Mouse (Mus musculus) hindbrain, postnatal 0 days (tissue): Measurements from ENCODE around the gene Tfr2. TPM values are rescaled to one million over a fixed set of nuclear protein-coding genes. Genes with fewer than 3 reads are reported as not detected.

Experiments used
- ATAC-seq: fragments of 200-750 bp; cut with Nextera tagmentation; 2 replicates; pipeline ENCODE4 v1.8.0; 2017; ENCODE audit warnings: mild to moderate bottlenecking, moderate TSS enrichment, moderate library complexity
- DNase-seq: peaks from one replicate; pipeline ENCODE4 v3.0.0-alpha.2; 2015; ENCODE audit warnings: low spot score
- H3K27ac ChIP-seq: fragments of 300-500 bp; sonication (generic); 2 replicates; pipeline ENCODE4 v1.5.1; 2014; ENCODE audit warnings: mild to moderate bottlenecking
- H3K27me3 ChIP-seq: fragments of 300-500 bp; sonication (generic); 2 replicates; pipeline ENCODE4 v1.6.1; 2014; ENCODE audit warnings: low read length, mixed read lengths; ENCODE audit not compliant: insufficient read depth
- H3K36me3 ChIP-seq: fragments of 300-500 bp; sonication (generic); 2 replicates; pipeline ENCODE4 v1.6.1; 2014; ENCODE audit warnings: low read length, mixed read lengths; ENCODE audit not compliant: insufficient read depth
- H3K4me1 ChIP-seq: fragments of 300-500 bp; sonication (generic); 2 replicates; pipeline ENCODE4 v1.6.1; 2014; ENCODE audit warnings: antibody characterized with exemption, low read length, mixed read lengths; ENCODE audit not compliant: insufficient read depth
- H3K4me2 ChIP-seq: fragments of 300-500 bp; sonication (generic); 2 replicates; pipeline ENCODE4 v1.6.1; 2014; ENCODE audit warnings: low read depth, mild to moderate bottlenecking, low read length, moderate library complexity, mixed read lengths
- H3K4me3 ChIP-seq: fragments of 300-500 bp; sonication (generic); 2 replicates; pipeline ENCODE4 v1.5.1; 2014; ENCODE audit warnings: low read length
- H3K9ac ChIP-seq: fragments of 300-500 bp; sonication (generic); replicated peaks from 2 replicates; pipeline ENCODE4 v1.6.1; 2014; ENCODE audit warnings: mild to moderate bottlenecking, low read length, moderate library complexity, mixed read lengths
- H3K9me3 ChIP-seq: fragments of 300-500 bp; sonication (generic); 2 replicates; pipeline ENCODE4 v1.6.1; 2016; ENCODE audit warnings: low read length, mixed read lengths
- CTCF ChIP-seq: IDR thresholded peaks from 2 replicates; pipeline ENCODE4 v1.5.1; 2016; ENCODE audit warnings: antibody characterized with exemption, control low read depth, low read depth
- WGBS: fragments of 180-500 bp; shearing (Covaris S2); extraction: QIAGEN DNeasy Blood & Tissue Kit; methylation state at CpG from one replicate; pipeline ENCODE4 v1.1.7; 2014; 5-methylcytosine and 5-hydroxymethylcytosine counted together
- polyA plus RNA-seq: library from polyadenylated mRNA; unstranded; fragments of >200 nt; fragmentation: Nextera tagmentation; extraction: Ambion mirVana; gene quantifications from 2 replicates; pipeline ENCODE4 v1.2.1, GENCODE M21; 2015
- total RNA-seq: library from RNA; depleted of rRNA; stranded (reverse); fragments of >200 nt; gene quantifications from 2 replicates; pipeline ENCODE4 v1.2.3, GENCODE M21; 2014

Gene Tfr2
- total and polyA plus RNA-seq, 2 experiments from 2014 or later: 11.1 to 13.5 TPM

DNA sequence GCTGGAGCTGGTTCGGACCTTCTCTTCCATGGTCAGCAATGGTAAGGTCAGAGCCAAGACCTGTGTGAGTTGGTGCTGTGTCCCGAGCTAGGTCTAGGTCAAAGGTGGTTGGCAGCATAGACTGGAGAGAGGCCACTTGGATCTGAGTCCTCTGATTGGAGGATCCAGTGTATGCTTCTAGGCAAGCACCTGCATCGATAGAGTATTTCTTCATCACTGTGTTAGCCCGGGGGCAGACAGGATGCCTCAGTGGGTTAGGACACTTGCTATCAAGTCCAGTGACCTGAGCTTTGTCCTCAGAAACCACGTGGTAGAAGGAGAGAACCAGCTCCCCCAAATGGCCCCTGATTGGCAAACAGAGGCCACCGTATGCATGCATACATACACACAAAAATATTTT, 10.6 kb downstream of the Tfr2 start:
- Histone ChIP-seq H3K27ac (no peak overlapping the region), H3K9ac (no peak overlapping the region), H3K4me2 (no peak overlapping the region), H3K9me3 (no peaks in the 10 kb centered on the region), H3K27me3 (no peaks in the 10 kb centered on the region), H3K4me3 (no peak overlapping the region), H3K36me3 (no peaks in the 10 kb centered on the region), H3K4me1 (peaks cover 8% of the 10 kb centered on the region)
- ATAC-seq: no peak
- WGBS: 83% methylated on average over 6 of the region's 6 CpGs
- DNase-seq: no peak
- TF ChIP-seq CTCF: no peak

DNA sequence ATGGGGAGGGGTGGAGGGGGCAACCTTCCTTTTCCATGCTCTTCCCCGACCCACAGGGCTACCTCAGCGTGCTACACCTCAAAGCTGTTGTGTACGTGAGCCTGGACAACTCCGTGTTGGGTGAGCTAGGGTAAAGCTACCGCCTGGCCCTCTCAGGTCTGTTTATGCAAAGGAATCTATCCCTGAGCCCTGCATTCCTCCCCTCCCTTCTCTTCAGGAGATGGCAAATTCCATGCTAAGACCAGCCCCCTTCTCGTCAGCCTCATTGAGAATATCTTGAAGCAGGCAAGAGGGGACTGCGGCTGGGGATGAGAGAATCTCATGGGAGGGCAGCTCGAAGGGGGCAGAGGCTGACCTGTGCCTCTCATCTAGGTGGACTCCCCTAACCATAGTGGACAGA, 13.1 kb downstream of the Tfr2 start:
- H3K4me3 ChIP-seq: peak overlapping the region; percentile 29; the same call in 1 of the 2 replicates
- no peak for ATAC-seq
- no peak for TF ChIP-seq CTCF
- no peaks in the 10 kb centered on the region for H3K27me3 ChIP-seq
- peak overlapping the region; percentile 55 for H3K4me2 ChIP-seq
- 38% methylated on average over 8 of the region's 8 CpGs for WGBS
- H3K36me3 ChIP-seq: no peaks in the 10 kb centered on the region
- DNase-seq: no peak
- no peak overlapping the region; the same call in 1 of the 2 replicates for H3K9ac ChIP-seq
- H3K9me3 ChIP-seq: no peaks in the 10 kb centered on the region
- H3K4me1 ChIP-seq: peaks cover 8% of the 10 kb centered on the region
- peak overlapping the region; percentile 88 for H3K27ac ChIP-seq

DNA sequence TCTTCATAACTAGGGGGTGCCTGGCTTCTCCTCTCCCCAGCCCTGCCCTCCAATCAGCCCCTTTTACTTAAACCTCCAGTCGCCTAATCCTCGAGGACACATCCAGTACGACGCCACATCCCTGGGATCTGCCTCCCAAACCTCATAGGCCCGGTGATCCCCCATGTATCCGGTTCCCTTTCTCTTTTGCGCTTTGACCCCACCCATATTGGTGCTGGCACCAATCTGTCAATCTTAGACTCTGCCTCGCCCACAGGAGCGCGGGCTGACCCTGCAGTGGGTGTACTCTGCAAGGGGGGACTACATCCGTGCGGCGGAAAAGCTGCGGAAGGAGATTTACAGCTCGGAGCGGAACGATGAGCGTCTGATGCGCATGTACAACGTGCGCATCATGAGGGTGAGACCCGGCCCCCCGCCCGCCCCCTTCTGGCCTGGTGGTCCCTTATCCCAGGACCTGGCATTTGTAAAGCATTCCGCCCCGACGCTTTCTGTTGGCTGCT, 14.1 kb downstream of the Tfr2 start:
- peak overlapping the region; percentile 55 for H3K4me2 ChIP-seq
- H3K36me3 ChIP-seq: no peaks in the 10 kb centered on the region
- peaks cover 8% of the 10 kb centered on the region for H3K4me1 ChIP-seq
- H3K9me3 ChIP-seq: no peaks in the 10 kb centered on the region
- ATAC-seq (peak; percentile 89), DNase-seq (peak; percentile 91)
- H3K9ac ChIP-seq: peak overlapping the region; percentile 47
- WGBS: 12% methylated on average over 27 of the region's 27 CpGs
- peak; percentile 41; the same call in 1 of the 2 replicates for TF ChIP-seq CTCF
- H3K27ac ChIP-seq: peak overlapping the region; percentile 88
- H3K4me3 ChIP-seq: peak overlapping the region; percentile 29
- H3K27me3 ChIP-seq: no peaks in the 10 kb centered on the region

DNA sequence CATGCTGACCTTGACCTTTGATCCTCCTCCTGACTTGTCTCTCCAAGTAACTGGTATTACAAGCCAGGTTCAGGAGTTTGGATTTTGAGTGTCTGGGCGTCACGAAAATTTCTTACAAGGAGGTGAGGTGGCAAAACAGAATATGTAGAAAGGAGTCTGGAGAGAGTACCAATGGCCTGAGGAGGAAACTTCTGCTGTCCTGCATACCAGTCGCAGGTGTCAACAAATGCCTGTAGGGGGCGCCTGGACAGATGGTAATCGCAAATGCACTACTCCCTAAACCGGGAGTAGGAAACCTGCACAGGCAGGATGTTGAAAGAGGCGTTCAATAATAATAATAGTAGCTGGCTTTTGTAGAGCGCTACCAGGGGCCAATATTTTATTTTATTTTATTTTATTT, 15.3 kb downstream of the Tfr2 start:
- WGBS: 33% methylated on average over 8 of the region's 8 CpGs
- Histone ChIP-seq H3K27ac (no peak overlapping the region), H3K4me2 (no peak overlapping the region), H3K27me3 (no peaks in the 10 kb centered on the region), H3K4me3 (no peak overlapping the region), H3K9ac (no peak overlapping the region), H3K9me3 (no peaks in the 10 kb centered on the region), H3K36me3 (no peaks in the 10 kb centered on the region), H3K4me1 (peaks cover 8% of the 10 kb centered on the region)
- DNase-seq (peak; percentile 79), ATAC-seq (no peak)
- TF ChIP-seq CTCF: peak; percentile 68

DNA sequence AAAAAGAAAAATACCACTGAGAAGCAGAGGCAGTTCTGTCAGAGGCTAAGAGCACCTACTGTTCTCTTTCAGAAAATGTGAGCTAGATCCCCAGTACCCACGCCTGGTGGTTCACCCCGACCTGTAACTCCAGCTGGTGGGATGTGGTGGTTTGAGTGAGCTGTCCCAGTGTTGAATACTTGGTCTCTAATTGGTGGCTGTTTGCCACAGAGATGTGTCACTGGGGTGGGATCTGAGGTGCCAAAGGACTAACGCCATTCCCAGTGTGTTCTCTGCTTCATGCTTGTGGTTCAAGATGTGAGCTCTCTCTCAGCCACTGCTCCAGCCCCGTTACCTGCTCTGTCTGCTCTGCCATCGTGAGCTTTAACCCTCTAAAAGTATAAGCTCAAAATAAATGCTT, 20.9 kb downstream of the Tfr2 start:
- no peak for DNase-seq
- ATAC-seq: no peak
- Histone ChIP-seq H3K36me3 (no peaks in the 10 kb centered on the region), H3K9ac (no peak overlapping the region), H3K4me2 (no peak overlapping the region), H3K4me3 (no peak overlapping the region), H3K27me3 (no peaks in the 10 kb centered on the region), H3K9me3 (no peaks in the 10 kb centered on the region), H3K27ac (no peak overlapping the region), H3K4me1 (no peaks in the 10 kb centered on the region)
- no peak for TF ChIP-seq CTCF
- 74% methylated on average over 5 of the region's 5 CpGs for WGBS

DNA sequence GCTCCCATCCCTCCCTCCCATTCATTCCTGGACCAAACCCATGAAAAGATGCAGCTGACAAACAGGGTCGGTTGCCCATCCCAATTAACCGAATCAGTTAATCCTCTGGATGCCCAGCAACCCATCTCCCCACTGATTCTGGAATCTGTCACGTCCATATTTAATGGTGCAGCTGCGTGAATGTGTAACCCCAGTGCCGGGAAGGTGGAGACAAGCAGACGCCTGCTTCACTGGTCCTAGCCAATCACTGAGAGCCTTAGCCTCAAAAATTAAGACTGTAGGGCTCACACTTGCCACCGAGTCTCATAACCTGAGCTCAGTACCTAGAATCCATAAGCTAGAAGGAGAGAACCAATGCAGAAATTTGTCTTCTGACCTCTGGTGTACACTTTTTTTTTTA, 26.3 kb downstream of the Tfr2 start:
- Histone ChIP-seq H3K4me1 (peaks cover 10% of the 10 kb centered on the region; the same call in 1 of the 2 replicates), H3K27ac (no peak overlapping the region), H3K36me3 (no peaks in the 10 kb centered on the region; the same call in 1 of the 2 replicates), H3K4me3 (no peak overlapping the region), H3K9me3 (no peaks in the 10 kb centered on the region), H3K27me3 (no peaks in the 10 kb centered on the region), H3K9ac (no peak overlapping the region), H3K4me2 (no peak overlapping the region)
- no peak for ATAC-seq
- no peak for DNase-seq
- WGBS: 55% methylated on average over 7 of the region's 7 CpGs
- no peak for TF ChIP-seq CTCF

DNA sequence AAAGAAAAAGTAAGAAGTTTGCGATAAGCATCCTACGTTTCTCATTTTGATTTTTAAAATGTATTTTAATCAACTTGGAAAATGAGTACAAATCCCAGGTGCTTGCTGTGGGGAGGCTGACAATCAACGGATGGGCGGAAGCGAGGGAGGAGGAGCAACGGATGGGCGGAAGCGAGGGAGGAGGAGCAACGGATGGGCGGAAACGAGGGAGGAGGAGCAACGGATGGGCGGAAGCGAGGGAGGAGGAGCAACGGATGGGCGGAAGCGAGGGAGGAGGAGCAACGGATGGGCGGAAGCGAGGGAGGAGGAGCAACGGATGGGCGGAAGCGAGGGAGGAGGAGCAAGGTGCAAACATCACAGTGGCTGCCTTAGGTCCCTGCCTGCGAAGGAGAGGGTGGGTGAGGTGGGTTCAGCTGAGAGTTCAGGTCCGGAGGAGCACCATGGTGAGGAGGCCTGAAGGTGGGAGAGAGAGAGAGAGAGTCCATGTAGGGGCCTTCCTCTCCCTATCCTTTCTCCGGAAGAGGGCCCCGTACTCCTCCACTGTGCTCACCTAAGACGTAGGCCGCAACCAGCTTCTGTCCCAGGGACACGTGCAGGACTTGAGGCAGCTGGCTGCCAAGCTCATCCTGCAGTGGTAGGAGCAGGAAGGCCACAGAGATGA, 27.1 kb downstream of the Tfr2 start:
- WGBS: 35% methylated on average over 26 of the region's 30 CpGs
- Histone ChIP-seq H3K27ac (no peak overlapping the region), H3K4me1 (peaks cover 10% of the 10 kb centered on the region; the same call in 1 of the 2 replicates), H3K4me2 (0 out of 2 replicates have a peak overlapping the region, but pooled peaks have one; percentile 10), H3K36me3 (no peaks in the 10 kb centered on the region; the same call in 1 of the 2 replicates), H3K27me3 (no peaks in the 10 kb centered on the region), H3K9me3 (no peaks in the 10 kb centered on the region), H3K4me3 (no peak overlapping the region), H3K9ac (no peak overlapping the region)
- ATAC-seq (no peak), DNase-seq (no peak)
- TF ChIP-seq CTCF: no peak
